In the genomic region with DNA sequence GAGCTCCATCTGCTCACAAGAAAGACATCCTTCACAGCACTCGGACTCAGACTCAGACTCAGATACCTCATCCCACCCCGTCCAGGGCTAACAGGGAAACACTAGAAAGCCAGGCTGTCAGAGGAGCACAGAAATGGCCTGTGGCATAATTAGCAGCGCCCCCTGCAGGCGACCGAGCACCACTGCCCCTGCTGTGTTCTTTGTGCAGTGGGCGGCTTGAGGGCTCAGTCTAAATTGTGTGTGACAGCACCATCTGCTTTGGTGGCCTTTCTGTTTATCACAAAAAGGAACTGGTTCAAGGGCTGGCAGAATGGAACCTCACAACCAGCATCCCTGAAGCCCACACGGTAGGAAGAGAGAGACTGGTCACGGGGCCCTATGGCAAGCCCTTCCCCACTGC, we compare ENCODE assay signal across 8 mouse cellular contexts. TPM values are rescaled to one million over a fixed set of nuclear protein-coding genes. Genes with fewer than 3 reads are reported as not detected.
A peak's percentile ranks its signal among the peaks of the same experiment; 100 is the strongest.
DNase-seq lines count a peak whose midpoint lies in the region; ATAC-seq lines count a peak whose summit lies in the region.

No protein-coding gene starts in this region.

- peaks cover 95% of the 10 kb centered on the region for H3K36me3 ChIP-seq in forebrain, embryonic 10.5 days (replicated peaks)
- H3K36me3 ChIP-seq in hindbrain, embryonic 14.5 days (replicated peaks; ENCODE audit: control insufficient read depth, insufficient read depth), result peaks cover 80% of the 10 kb centered on the region
- peaks cover 24% of the 10 kb centered on the region; the same call in 1 of the 2 replicates for H3K36me3 ChIP-seq in midbrain, embryonic 15.5 days (replicated peaks)

- no peaks in the 10 kb centered on the region for H3K9me3 ChIP-seq in forebrain, embryonic 10.5 days
- no peaks in the 10 kb centered on the region for H3K9me3 ChIP-seq in hindbrain, embryonic 14.5 days (ENCODE audit: control insufficient read depth, low read length)
- no peaks in the 10 kb centered on the region for H3K9me3 ChIP-seq in midbrain, embryonic 15.5 days

- WGBS in forebrain, embryonic 10.5 days, result 41% methylated on average over 8 of the region's 8 CpGs
- 21% methylated on average over 8 of the region's 8 CpGs for WGBS in hindbrain, embryonic 14.5 days
- 18% methylated on average over 8 of the region's 8 CpGs for WGBS in midbrain, embryonic 15.5 days

- peaks cover 28% of the 10 kb centered on the region for H3K4me1 ChIP-seq in brown adipose tissue, adult 24 weeks (ENCODE audit: control insufficient read depth, insufficient read depth, insufficient read length, low read length)
- peaks cover 9% of the 10 kb centered on the region for H3K4me1 ChIP-seq in forebrain, embryonic 10.5 days
- H3K4me1 ChIP-seq in hindbrain, embryonic 14.5 days (replicated peaks; ENCODE audit: control insufficient read depth, insufficient read depth, low read length), result no peaks in the 10 kb centered on the region
- no peaks in the 10 kb centered on the region for H3K4me1 ChIP-seq in midbrain, embryonic 15.5 days

- H3K27ac ChIP-seq in brown adipose tissue, adult 24 weeks (replicated peaks; ENCODE audit: low read depth, low read length), result peak overlapping the region; percentile 31; the same call in 1 of the 2 replicates
- H3K27ac ChIP-seq in forebrain, embryonic 10.5 days, result no peak overlapping the region
- H3K27ac ChIP-seq in hindbrain, embryonic 14.5 days, result peak overlapping the region; percentile 41
- H3K27ac ChIP-seq in midbrain, embryonic 15.5 days, result no peak overlapping the region

- no peaks in the 10 kb centered on the region for H3K27me3 ChIP-seq in forebrain, embryonic 10.5 days (ENCODE audit: poor library complexity, severe bottlenecking)
- H3K27me3 ChIP-seq in hindbrain, embryonic 14.5 days (ENCODE audit: control insufficient read depth, insufficient read depth, low read length), result no peaks in the 10 kb centered on the region
- H3K27me3 ChIP-seq in midbrain, embryonic 15.5 days (replicated peaks), result no peaks in the 10 kb centered on the region

- intact Hi-C loops in left cerebral cortex, postnatal 4 days (cut with DNase I), result no loop called here

- ATAC-seq in hindbrain, embryonic 14.5 days (ENCODE audit: low FRiP score), result peak; percentile 73; the same call in 1 of the 2 replicates
- peak; percentile 48; the same call in 1 of the 2 replicates for ATAC-seq in midbrain, embryonic 15.5 days (replicated peaks)

- H3K4me2 ChIP-seq in hindbrain, embryonic 14.5 days (replicated peaks), result no peak overlapping the region
- no peak overlapping the region for H3K4me2 ChIP-seq in midbrain, embryonic 15.5 days

- peak; percentile 73 to 77 for DNase-seq in left cerebral cortex, adult 18-20 months (ENCODE audit: low spot score in 2 of 2)
- no peak for DNase-seq in left cerebral cortex, adult 11 months (ENCODE audit: low spot score)
- peak; percentile 65 for DNase-seq in forebrain, embryonic 10.5 days (ENCODE audit: extremely low spot score, low spot score)
- peak; percentile 55 for DNase-seq in hindbrain, embryonic 14.5 days (ENCODE audit: low spot score)
- DNase-seq in left cerebral cortex, postnatal 4 days, result peak; percentile 95
- peak; percentile 60 to 89 for DNase-seq in spleen, postnatal 4 days (ENCODE audit: low spot score in 2 of 2)

- no peak overlapping the region for H3K9ac ChIP-seq in hindbrain, embryonic 14.5 days
- no peak overlapping the region for H3K9ac ChIP-seq in midbrain, embryonic 15.5 days

- no peak overlapping the region for H3K4me3 ChIP-seq in brown adipose tissue, adult 24 weeks (ENCODE audit: insufficient read depth, low read depth, low read length)
- no peak overlapping the region for H3K4me3 ChIP-seq in forebrain, embryonic 10.5 days
- H3K4me3 ChIP-seq in hindbrain, embryonic 14.5 days (replicated peaks; ENCODE audit: low read length), result no peak overlapping the region
- no peak overlapping the region for H3K4me3 ChIP-seq in midbrain, embryonic 15.5 days

RNA-seq across cellular contexts. Expression of a gene that starts 19.3 kb away (rescaled TPM):
- total RNA-seq in left cerebral cortex, adult 18-20 months (2021), result 1 to 10 TPM; 1.6 to 1.9 TPM
- 0.40 TPM in 1 of 2 replicates, not detected in the other for polyA plus RNA-seq in brown adipose tissue, adult 24 weeks (2012; ENCODE audit: insufficient read depth, insufficient read length, missing spikeins)
- 1.3 and 1.4 TPM in 2 replicates for polyA plus RNA-seq in forebrain, embryonic 10.5 days (2016; fragmentation: Nextera tagmentation; extraction: Ambion mirVana)
- polyA plus RNA-seq in hindbrain, embryonic 14.5 days (2014; fragmentation: Nextera tagmentation; extraction: Ambion mirVana), result 1.1 and 1.8 TPM in 2 replicates
- total RNA-seq in left cerebral cortex, postnatal 4 days (2021), result 1 to 10 TPM; 3.9 to 4.4 TPM
- polyA plus RNA-seq in midbrain, embryonic 15.5 days (2015; fragmentation: Nextera tagmentation; extraction: Ambion mirVana), result 1.6 TPM in 2 replicates

RNA-seq across cellular contexts. Expression of a gene that starts 21.9 kb away (rescaled TPM):
- total RNA-seq in left cerebral cortex, adult 18-20 months (2021), result 100 to 1,000 TPM; 181 to 182 TPM
- polyA plus RNA-seq in brown adipose tissue, adult 24 weeks (2012; ENCODE audit: insufficient read depth, insufficient read length, missing spikeins), result 34.8 and 41.0 TPM in 2 replicates
- 125 and 133 TPM in 2 replicates for polyA plus RNA-seq in forebrain, embryonic 10.5 days (2016; fragmentation: Nextera tagmentation; extraction: Ambion mirVana)
- 218 and 247 TPM in 2 replicates for polyA plus RNA-seq in hindbrain, embryonic 14.5 days (2014; fragmentation: Nextera tagmentation; extraction: Ambion mirVana)
- 10 to 100 TPM; 70.9 to 77.4 TPM for total RNA-seq in left cerebral cortex, postnatal 4 days (2021)
- polyA plus RNA-seq in midbrain, embryonic 15.5 days (2015; fragmentation: Nextera tagmentation; extraction: Ambion mirVana), result 224 and 234 TPM in 2 replicates

Comparison
In these comparisons a context has a peak if more than half of its experiments do, and no peak if none do; other contexts are left out.
1. H3K27ac ChIP-seq: peak in brown adipose tissue, adult 24 weeks (single experiment) and hindbrain, embryonic 14.5 days (single experiment); none in forebrain, embryonic 10.5 days (single experiment) and midbrain, embryonic 15.5 days (single experiment).